Mouse (Mus musculus) stomach, embryonic 14.5 days (tissue): ENCODE results near the gene Trim65. TPM values are rescaled to one million over a fixed set of nuclear protein-coding genes. Genes with fewer than 3 reads are reported as not detected.

Experiments
- ATAC-seq: fragments of 200-750 bp; cut with Nextera tagmentation; 2 replicates; pipeline ENCODE4 v1.8.0; 2017; ENCODE audit warnings: low read depth, moderate TSS enrichment; ENCODE audit not compliant: insufficient number of reproducible peaks, insufficient read depth, low FRiP score
- H3K27ac ChIP-seq: fragments of 300-500 bp; sonication (generic); 2 replicates; pipeline ENCODE4 v1.5.1; 2014; ENCODE audit warnings: mild to moderate bottlenecking, low read length, moderate library complexity, mixed read lengths
- H3K27me3 ChIP-seq: fragments of 300-500 bp; sonication (generic); 2 replicates; pipeline ENCODE4 v1.6.1; 2014; ENCODE audit warnings: low read length, control low read depth, mixed read lengths; ENCODE audit not compliant: control insufficient read depth, insufficient read depth
- H3K36me3 ChIP-seq: fragments of 300-500 bp; sonication (generic); 2 replicates; pipeline ENCODE4 v1.6.1; 2014; ENCODE audit warnings: mild to moderate bottlenecking, control low read depth, low read length, moderate library complexity, mixed read lengths; ENCODE audit not compliant: control insufficient read depth, insufficient read depth
- H3K4me1 ChIP-seq: fragments of 300-500 bp; sonication (generic); 2 replicates; pipeline ENCODE4 v1.6.1; 2014; ENCODE audit warnings: low read length, control low read depth, mixed read lengths; ENCODE audit not compliant: control insufficient read depth, insufficient read depth
- H3K4me2 ChIP-seq: fragments of 300-500 bp; sonication (generic); replicated peaks from 2 replicates; pipeline ENCODE4 v1.6.1; 2014; ENCODE audit warnings: low read depth, low read length, control low read depth
- H3K4me3 ChIP-seq: fragments of 300-500 bp; sonication (generic); 2 replicates; pipeline ENCODE4 v1.5.1; 2014; ENCODE audit warnings: low read depth, low read length, control low read depth
- H3K9ac ChIP-seq: fragments of 300-500 bp; sonication (generic); replicated peaks from 2 replicates; pipeline ENCODE4 v1.6.1; 2014; ENCODE audit warnings: low read depth, mild to moderate bottlenecking, control low read depth, low read length, moderate library complexity, mixed read lengths
- H3K9me3 ChIP-seq: fragments of 300-500 bp; sonication (generic); 2 replicates; pipeline ENCODE4 v1.6.1; 2016; ENCODE audit warnings: low read depth, low read length, control low read depth; ENCODE audit not compliant: control insufficient read depth
- WGBS: fragments of 180-500 bp; shearing (Covaris S2); extraction: QIAGEN DNeasy Blood & Tissue Kit; methylation state at CpG from one replicate; pipeline ENCODE4 v1.1.7; 2014; 5-methylcytosine and 5-hydroxymethylcytosine counted together
- polyA plus RNA-seq: library from polyadenylated mRNA; unstranded; fragments of >200 nt; fragmentation: Nextera tagmentation; extraction: Ambion mirVana; gene quantifications from 2 replicates; pipeline ENCODE4 v1.2.1, GENCODE M21; 2014

Gene Trim65
- polyA plus RNA-seq, 1 experiment from 2014 or later, result 5.0 TPM

- no peak for ATAC-seq
- no peaks in the 10 kb centered on the region for H3K9me3 ChIP-seq
- H3K4me3 ChIP-seq, result no peak overlapping the region
- no peaks in the 10 kb centered on the region for H3K36me3 ChIP-seq
- no peak overlapping the region for H3K4me2 ChIP-seq
- peaks cover 14% of the 10 kb centered on the region for H3K27me3 ChIP-seq
- peak overlapping the region; percentile 74; the same call in 1 of the 2 replicates for H3K27ac ChIP-seq
- peaks cover 82% of the 10 kb centered on the region for H3K4me1 ChIP-seq
- no peak overlapping the region for H3K9ac ChIP-seq
- 66% methylated on average over 12 of the region's 12 CpGs for WGBS
Measured at GRCm38 (mm10) chr11:116103572-116103971, 27.4 kb downstream of the Trim65 start.

DNA sequence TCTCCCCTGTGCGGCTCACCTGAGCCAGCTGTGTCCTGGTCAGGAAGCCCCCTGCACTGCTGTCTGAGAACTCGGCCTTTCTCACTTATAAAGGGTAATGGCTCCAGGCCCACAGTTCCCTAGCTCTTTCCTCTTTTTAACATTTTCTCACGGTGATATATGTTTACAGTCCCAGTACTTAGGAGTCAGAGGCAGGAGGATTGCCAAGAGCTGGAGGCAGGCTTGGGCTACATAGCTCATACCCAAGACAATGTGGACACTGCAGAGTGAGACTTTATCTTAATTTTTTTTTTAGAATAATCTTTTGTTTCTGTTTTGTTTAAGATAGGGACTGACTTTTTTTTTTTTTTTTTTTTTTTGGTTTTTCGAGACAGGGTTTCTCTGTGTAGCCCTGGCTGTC is 28.5 kb downstream of the Trim65 start:
- H3K9ac ChIP-seq, result no peak overlapping the region; the same call in 1 of the 2 replicates
- H3K4me1 ChIP-seq, result peaks cover 71% of the 10 kb centered on the region
- H3K4me3 ChIP-seq, result no peak overlapping the region
- no peaks in the 10 kb centered on the region for H3K9me3 ChIP-seq
- peaks cover 7% of the 10 kb centered on the region; the same call in 1 of the 2 replicates for H3K27me3 ChIP-seq
- H3K27ac ChIP-seq, result peak overlapping the region; percentile 94
- no peaks in the 10 kb centered on the region for H3K36me3 ChIP-seq
- ATAC-seq, result no peak
- WGBS, result 48% methylated on average over 3 of the region's 4 CpGs
- H3K4me2 ChIP-seq, result peak overlapping the region; percentile 17; the same call in 1 of the 2 replicates

DNA sequence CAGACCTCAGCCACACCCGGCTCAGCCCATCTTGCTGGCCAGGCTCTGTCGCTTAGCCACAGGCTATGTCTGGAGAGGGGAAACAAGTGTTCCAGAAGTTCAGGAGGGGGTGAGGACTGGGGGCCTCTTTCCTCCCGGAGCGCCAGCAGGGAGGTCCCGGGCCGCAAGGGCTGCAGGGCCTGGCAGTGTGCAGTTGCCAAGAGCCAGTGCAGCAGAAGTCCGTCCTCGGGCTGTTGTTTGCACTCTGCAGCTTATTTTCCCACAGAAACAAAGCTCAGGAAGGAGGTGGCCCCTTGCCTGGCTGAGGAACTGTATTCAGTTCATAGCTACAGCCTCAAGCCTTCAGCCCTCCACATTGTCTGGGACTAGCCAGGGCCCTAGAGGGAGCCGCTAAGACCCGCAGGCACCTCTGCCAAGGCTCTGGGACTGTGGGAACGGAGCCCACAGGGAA is 29.0 kb downstream of the Trim65 start:
- WGBS, result 28% methylated on average over 11 of the region's 11 CpGs
- ATAC-seq, result peak; percentile 38; the same call in 1 of the 2 replicates
- Histone ChIP-seq H3K27ac (peak overlapping the region; percentile 94), H3K4me1 (peaks cover 66% of the 10 kb centered on the region), H3K4me2 (peak overlapping the region; percentile 17), H3K4me3 (no peak overlapping the region), H3K9ac (no peak overlapping the region; the same call in 1 of the 2 replicates), H3K27me3 (0 out of 2 replicates have a peak, but pooled peaks cover 2% of the 10 kb centered on the region), H3K9me3 (no peaks in the 10 kb centered on the region), H3K36me3 (no peaks in the 10 kb centered on the region)

DNA sequence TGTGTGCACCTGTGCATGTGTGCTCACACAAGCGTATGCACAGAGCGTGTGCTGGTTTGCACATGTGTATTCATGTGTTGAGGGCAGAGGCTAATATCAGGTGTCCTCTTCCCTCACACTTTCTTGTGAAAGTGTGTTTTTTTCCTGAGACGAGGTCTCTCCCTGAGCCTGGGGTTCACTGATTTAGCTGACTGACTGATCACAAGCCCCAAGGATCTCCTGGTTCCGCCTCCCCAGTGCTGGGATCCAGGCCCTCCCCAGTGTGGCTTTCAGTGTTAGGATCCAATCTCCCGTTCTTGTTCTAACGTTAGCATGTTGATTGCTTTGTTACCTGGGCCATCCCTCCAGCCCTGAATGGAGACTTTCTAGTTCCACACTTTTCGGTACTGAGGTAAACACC is 30.1 kb downstream of the Trim65 start:
- WGBS, result 68% methylated on average over 7 of the region's 7 CpGs
- Histone ChIP-seq H3K4me3 (no peak overlapping the region), H3K4me2 (no peak overlapping the region), H3K27me3 (no peaks in the 10 kb centered on the region), H3K9me3 (no peaks in the 10 kb centered on the region), H3K9ac (no peak overlapping the region), H3K27ac (peak overlapping the region; percentile 94; the same call in 1 of the 2 replicates), H3K4me1 (peaks cover 54% of the 10 kb centered on the region), H3K36me3 (no peaks in the 10 kb centered on the region)
- no peak for ATAC-seq

- H3K4me1 ChIP-seq, result peaks cover 54% of the 10 kb centered on the region
- peak overlapping the region; percentile 94; the same call in 1 of the 2 replicates for H3K27ac ChIP-seq
Measured at GRCm38 (mm10) chr11:116100385-116100784, 30.5 kb downstream of the Trim65 start.

GRCm38 (mm10) chr11:116099462-116099861 is 31.5 kb downstream of the Trim65 start:
- Histone ChIP-seq H3K36me3 (no peaks in the 10 kb centered on the region), H3K9ac (no peak overlapping the region), H3K27ac (peak overlapping the region; percentile 58; the same call in 1 of the 2 replicates), H3K4me2 (no peak overlapping the region), H3K4me1 (peaks cover 53% of the 10 kb centered on the region), H3K4me3 (no peak overlapping the region), H3K27me3 (no peaks in the 10 kb centered on the region), H3K9me3 (no peaks in the 10 kb centered on the region)
- 87% methylated on average over 6 of the region's 6 CpGs for WGBS
- ATAC-seq, result no peak

More at GRCm38 (mm10) chr11:116100385-116100784, 30.5 kb downstream of the Trim65 start:
- Histone ChIP-seq H3K36me3 (no peaks in the 10 kb centered on the region), H3K27me3 (no peaks in the 10 kb centered on the region), H3K9me3 (no peaks in the 10 kb centered on the region), H3K9ac (no peak overlapping the region), H3K4me3 (no peak overlapping the region), H3K4me2 (no peak overlapping the region)
- peak; percentile 46; the same call in 1 of the 2 replicates for ATAC-seq
- WGBS, result 32% methylated on average over 6 of the region's 6 CpGs

DNA sequence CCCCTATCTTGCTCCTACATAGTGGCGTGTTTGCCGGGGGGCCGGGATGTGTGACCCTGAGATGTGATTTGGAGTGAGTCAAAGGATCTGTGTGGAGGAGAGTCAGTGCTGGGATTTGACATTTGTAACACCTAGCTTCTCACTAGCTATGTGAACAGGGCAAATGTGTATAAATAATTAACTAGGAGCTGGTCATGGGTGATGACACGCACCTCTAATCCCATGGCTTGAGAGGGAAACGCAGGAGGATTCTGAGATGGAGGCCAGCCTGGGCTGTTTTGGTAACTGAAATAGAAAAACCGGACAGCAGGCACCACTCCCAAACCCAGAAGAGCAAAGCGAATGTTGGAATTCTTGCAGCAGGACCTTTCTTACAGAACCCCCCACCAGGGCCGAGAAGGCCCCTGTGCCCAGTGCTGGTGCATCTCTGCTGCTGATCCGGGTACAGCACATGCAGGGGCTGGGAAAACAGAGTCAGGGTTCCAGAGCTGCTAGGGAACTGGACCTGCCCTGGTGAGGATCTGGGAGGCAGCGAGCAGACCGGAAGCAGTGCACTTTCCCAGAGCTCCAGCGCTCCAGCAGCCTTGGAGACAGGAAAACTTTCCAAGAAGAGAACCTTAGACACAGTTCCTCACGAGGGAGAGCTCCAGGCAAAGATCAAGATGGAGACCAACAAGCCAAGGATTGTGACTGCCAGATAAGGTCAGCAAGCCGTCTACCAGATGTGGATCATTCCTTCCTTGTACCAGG is 32.0 kb downstream of the Trim65 start:
- H3K4me2 ChIP-seq, result no peak overlapping the region
- H3K27ac ChIP-seq, result peak overlapping the region; percentile 58; the same call in 1 of the 2 replicates
- no peaks in the 10 kb centered on the region for H3K27me3 ChIP-seq
- no peak overlapping the region for H3K4me3 ChIP-seq
- no peaks in the 10 kb centered on the region for H3K9me3 ChIP-seq
- WGBS, result 70% methylated on average over 14 of the region's 14 CpGs
- H3K9ac ChIP-seq, result no peak overlapping the region
- peaks cover 47% of the 10 kb centered on the region for H3K4me1 ChIP-seq
- ATAC-seq, result no peak
- H3K36me3 ChIP-seq, result no peaks in the 10 kb centered on the region

DNA sequence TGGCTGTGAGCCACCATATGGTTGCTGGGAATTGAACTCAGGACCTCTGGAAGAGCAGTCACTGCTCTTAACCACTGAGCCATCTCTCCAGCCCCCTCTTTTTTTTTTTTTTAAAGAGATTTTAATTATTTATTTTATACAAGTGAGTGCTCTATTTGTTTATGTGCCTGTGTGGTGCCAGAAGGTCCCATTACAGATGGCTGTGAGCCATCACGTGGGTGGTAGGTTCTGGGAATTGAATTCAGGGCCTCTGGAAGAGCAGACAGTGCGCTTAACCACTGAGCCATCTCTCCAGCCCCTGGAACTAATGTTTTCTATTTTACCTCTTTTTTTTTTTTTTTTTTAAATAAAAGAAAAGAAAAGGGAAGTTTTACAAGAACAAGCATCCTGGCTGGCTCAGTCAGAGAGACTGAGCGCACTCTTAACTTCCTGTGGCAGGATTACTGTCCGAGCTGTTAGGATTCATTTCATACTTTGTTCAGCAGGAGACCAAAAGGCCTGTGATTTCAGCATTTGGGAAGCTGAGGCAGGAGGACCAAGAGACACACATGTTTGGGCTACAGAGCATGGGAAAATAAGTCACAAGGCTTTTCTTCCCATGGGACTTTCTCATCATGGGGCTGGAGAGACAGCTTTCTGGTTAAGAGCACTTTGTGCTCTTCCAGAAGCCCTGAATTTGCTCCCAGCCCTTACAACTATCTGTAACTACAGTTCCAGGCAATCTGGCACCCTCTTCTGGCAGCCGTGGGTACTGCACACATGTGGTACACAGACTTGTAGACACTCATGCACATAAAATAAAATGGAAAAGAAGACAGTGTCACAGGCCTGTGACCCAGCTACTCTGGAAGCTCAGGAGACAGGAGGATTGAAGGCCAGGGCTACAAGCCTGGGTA is 34.5 kb downstream of the Trim65 start:
- Histone ChIP-seq H3K4me3 (no peak overlapping the region), H3K9ac (no peak overlapping the region), H3K4me2 (no peak overlapping the region), H3K36me3 (no peaks in the 10 kb centered on the region), H3K27me3 (no peaks in the 10 kb centered on the region), H3K27ac (no peak overlapping the region), H3K9me3 (no peaks in the 10 kb centered on the region), H3K4me1 (peaks cover 24% of the 10 kb centered on the region)
- no peak for ATAC-seq
- 87% methylated on average over 5 of the region's 5 CpGs for WGBS
